Mouse (Mus musculus): ENCODE data around the gene Farsb. TPM values are rescaled to one million over a fixed set of nuclear protein-coding genes. Genes with fewer than 3 reads are reported as not detected.

Gene Farsb
- total RNA-seq, 2 experiments from 2014 or later: 61.0 to 61.9 TPM

- Histone ChIP-seq H3K4me3 (no peak overlapping the region), H3K27ac (no peak overlapping the region)
- intact Hi-C loops (cut with DNase I): no loop called here
- TF ChIP-seq CTCF (IDR thresholded peaks at IDR 0.05): no peak
- DNase-seq (ENCODE audit: extremely low spot score in 1 of 2, low spot score in 2 of 2): no peak
Measured at GRCm38 (mm10) chr1:78433472-78433871, 55.2 kb downstream of the Farsb start.

- Histone ChIP-seq H3K27ac (no peak overlapping the region), H3K4me3 (no peak overlapping the region)
- no peak for TF ChIP-seq CTCF (IDR thresholded peaks at IDR 0.05)
- no peak for DNase-seq (ENCODE audit: extremely low spot score in 1 of 2, low spot score in 2 of 2)
- intact Hi-C loops (cut with DNase I): no loop called here
Measured at GRCm38 (mm10) chr1:78428851-78429250, 59.8 kb downstream of the Farsb start.

DNA sequence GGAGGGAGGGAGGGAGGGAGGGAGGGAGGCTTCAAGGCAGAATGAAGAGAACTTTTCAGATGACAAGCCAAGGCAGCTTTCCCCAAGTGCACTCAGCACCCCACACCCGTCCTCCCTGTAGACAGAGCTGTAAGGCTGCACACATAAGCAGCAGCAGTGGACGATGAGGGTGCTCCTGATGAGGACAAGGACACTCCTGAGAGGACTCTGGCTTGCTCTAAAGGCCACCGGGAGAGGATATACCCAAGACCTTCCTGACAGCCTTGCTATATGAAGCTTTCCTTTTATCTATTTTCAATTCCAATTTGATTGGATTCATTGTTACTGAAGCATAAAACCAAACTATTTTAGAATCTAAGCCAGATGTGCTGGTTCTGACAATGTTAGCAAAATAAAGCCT is 61.9 kb downstream of the Farsb start:
- intact Hi-C loops (cut with DNase I): no loop called here
- TF ChIP-seq CTCF (IDR thresholded peaks at IDR 0.05): no peak
- H3K27ac ChIP-seq: no peak overlapping the region
- no peak for DNase-seq (ENCODE audit: extremely low spot score in 1 of 2, low spot score in 2 of 2)
- H3K4me3 ChIP-seq: no peak overlapping the region

DNA sequence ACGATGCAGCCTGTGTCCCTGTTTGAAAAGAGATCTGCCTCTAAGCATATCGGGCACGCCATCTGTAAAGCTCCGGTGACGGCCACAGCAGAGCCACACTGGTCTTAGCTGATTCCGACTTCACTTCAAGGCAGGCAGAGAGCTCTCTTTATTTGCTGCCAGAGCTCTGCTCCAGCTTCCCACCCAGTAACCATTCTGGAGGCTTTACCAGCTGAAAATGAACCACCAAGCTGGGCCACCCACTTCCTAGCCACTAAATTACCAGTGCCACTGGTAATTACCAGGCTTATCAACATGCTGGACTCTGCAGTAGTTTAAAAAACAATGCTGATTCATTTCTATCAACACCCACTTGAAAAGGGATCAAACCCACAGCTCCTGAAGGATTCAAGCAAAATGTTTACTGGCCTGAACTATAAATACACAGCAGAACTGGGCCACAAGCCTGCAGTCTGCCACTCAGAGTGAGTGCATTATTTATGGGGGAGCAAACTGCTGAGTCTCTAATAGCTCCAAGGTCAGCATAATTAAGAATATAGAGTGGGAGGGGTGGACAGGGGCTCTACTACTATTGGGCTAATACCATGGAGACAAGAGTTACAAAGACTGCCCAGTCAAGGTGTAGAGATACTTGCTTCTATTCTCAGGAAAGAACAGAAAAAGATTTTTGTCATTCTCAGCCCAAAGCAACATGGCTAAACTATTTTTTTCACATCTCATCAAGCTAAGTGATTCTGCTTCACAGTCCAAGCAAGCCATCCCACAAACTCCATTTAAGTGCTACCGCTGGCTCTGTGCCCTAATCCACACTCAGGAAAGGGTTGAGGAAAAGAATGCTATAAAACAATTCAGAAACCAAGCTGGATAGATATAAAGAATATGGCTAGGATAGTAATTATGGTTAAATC is 62.6 kb downstream of the Farsb start:
- peak overlapping the region; percentile 72; the same call in 1 of the 2 replicates for H3K27ac ChIP-seq
- intact Hi-C loops (cut with DNase I): no loop called here
- DNase-seq (ENCODE audit: extremely low spot score in 1 of 2, low spot score in 2 of 2): peak; percentile 27 to 37
- TF ChIP-seq CTCF (IDR thresholded peaks at IDR 0.05): no peak
- no peak overlapping the region for H3K4me3 ChIP-seq

- TF ChIP-seq CTCF (IDR thresholded peaks at IDR 0.05): no peak
Measured at GRCm38 (mm10) chr1:78425309-78425708, 63.4 kb downstream of the Farsb start.

GRCm38 (mm10) chr1:78424848-78425247 is 63.8 kb downstream of the Farsb start:
- intact Hi-C loops (cut with DNase I): no loop called here

More at GRCm38 (mm10) chr1:78425309-78425708, 63.4 kb downstream of the Farsb start:
- Histone ChIP-seq H3K4me3 (no peak overlapping the region), H3K27ac (peak overlapping the region; percentile 72; the same call in 1 of the 2 replicates)
- intact Hi-C loops (cut with DNase I): no loop called here
- DNase-seq (ENCODE audit: extremely low spot score in 1 of 2, low spot score in 2 of 2): no peak

GRCm38 (mm10) chr1:78422576-78422975 is 66.1 kb downstream of the Farsb start:
- Histone ChIP-seq H3K27ac (no peak overlapping the region), H3K4me3 (no peak overlapping the region)
- intact Hi-C loops (cut with DNase I): no loop called here
- no peak for DNase-seq (ENCODE audit: extremely low spot score in 1 of 2, low spot score in 2 of 2)
- no peak for TF ChIP-seq CTCF (IDR thresholded peaks at IDR 0.05)

More at GRCm38 (mm10) chr1:78424848-78425247, 63.8 kb downstream of the Farsb start:
- DNase-seq (ENCODE audit: extremely low spot score in 1 of 2, low spot score in 2 of 2): no peak
- no peak overlapping the region for H3K27ac ChIP-seq
- H3K4me3 ChIP-seq: no peak overlapping the region
- TF ChIP-seq CTCF (IDR thresholded peaks at IDR 0.05): no peak

GRCm38 (mm10) chr1:78421749-78422148 is 66.9 kb downstream of the Farsb start:
- no peak for DNase-seq (ENCODE audit: extremely low spot score in 1 of 2, low spot score in 2 of 2)
- intact Hi-C loops (cut with DNase I): loop anchor here (2.0 kb wide), 1 partner anchor 205 kb away; no protein-coding TSS in a partner anchor
- no peak for TF ChIP-seq CTCF (IDR thresholded peaks at IDR 0.05)

GRCm38 (mm10) chr1:78420271-78420670 is 68.4 kb downstream of the Farsb start:
- intact Hi-C loops (cut with DNase I): loop anchor here (2.0 kb wide), 1 partner anchor 203 kb away; no protein-coding TSS in a partner anchor
- no peak overlapping the region for H3K4me3 ChIP-seq
- H3K27ac ChIP-seq: no peak overlapping the region
- TF ChIP-seq CTCF (IDR thresholded peaks at IDR 0.05): no peak
- DNase-seq (ENCODE audit: extremely low spot score in 1 of 2, low spot score in 2 of 2): no peak

More at GRCm38 (mm10) chr1:78421749-78422148, 66.9 kb downstream of the Farsb start:
- Histone ChIP-seq H3K27ac (no peak overlapping the region), H3K4me3 (no peak overlapping the region)

GRCm38 (mm10) chr1:78419593-78419992 is 69.1 kb downstream of the Farsb start:
- intact Hi-C loops (cut with DNase I): loop anchor here (1.0 kb wide), 1 partner anchor 441 kb away; no protein-coding TSS in a partner anchor
- peak; percentile 69 to 77 for DNase-seq (ENCODE audit: extremely low spot score in 1 of 2, low spot score in 2 of 2)
- H3K4me3 ChIP-seq: no peak overlapping the region
- no peak overlapping the region for H3K27ac ChIP-seq
- peak; percentile 88 for TF ChIP-seq CTCF (IDR thresholded peaks at IDR 0.05)

DNA sequence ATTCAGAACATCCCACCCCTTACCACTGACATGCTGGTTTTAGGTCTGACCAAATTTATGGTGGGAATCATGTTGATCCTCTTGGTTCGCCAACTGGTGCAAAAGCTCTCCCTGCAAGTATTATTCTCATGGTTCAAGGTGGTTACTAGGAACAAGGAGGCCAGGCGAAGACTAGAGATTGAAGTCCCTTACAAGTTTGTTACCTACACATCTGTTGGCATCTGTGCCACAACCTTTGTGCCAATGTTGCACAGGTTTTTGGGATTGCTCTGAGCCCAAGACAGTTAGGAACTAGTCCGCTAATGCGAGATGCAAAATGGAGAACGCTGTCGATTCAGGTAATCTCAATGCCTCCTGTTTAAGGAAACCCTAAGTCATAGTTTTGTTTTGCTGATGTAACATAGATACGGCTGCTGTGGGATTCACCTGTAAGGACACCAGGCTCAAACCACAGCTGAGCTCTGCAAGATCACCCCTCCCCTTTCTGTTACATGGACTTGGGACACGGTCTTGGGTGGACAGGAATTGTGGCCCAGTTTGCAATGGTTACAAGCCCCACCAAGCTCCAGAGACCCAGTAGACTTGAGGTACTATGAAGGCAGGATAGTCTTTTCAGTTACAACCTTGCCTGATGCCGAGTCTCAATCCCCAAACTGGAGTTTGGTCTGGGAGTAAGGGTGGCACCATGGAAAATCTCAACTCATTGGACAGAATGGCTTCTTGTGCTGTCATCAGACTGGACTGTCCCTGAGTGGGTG is 71.4 kb downstream of the Farsb start:
- H3K4me3 ChIP-seq: no peak overlapping the region
- no peak for TF ChIP-seq CTCF (IDR thresholded peaks at IDR 0.05)
- intact Hi-C loops (cut with DNase I): no loop called here
- DNase-seq (ENCODE audit: extremely low spot score in 1 of 2, low spot score in 2 of 2): no peak
- no peak overlapping the region for H3K27ac ChIP-seq

DNA sequence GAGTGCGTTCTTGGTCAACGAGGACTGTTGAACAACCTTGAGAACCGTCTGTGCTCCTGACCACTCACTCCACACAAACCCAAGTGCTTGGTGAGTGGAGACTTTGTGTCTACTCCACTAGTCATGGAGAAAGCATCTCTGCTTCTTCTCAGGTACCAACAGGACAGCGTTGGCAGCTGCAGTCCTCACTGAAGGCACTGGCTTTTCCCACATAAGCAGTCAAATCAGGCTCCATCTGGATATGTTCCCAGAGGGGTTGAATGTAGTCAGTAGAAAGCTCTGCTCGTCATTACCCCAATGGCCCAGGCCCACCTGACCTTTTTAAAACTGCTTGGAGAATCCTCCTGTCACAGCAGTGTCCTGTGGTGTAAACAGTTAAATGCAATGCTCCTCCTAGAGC is 74.3 kb downstream of the Farsb start:
- intact Hi-C loops (cut with DNase I): no loop called here
- TF ChIP-seq CTCF (IDR thresholded peaks at IDR 0.05): no peak
- no peak overlapping the region for H3K4me3 ChIP-seq
- no peak for DNase-seq (ENCODE audit: extremely low spot score in 1 of 2, low spot score in 2 of 2)
- no peak overlapping the region for H3K27ac ChIP-seq
